In the genomic region with DNA sequence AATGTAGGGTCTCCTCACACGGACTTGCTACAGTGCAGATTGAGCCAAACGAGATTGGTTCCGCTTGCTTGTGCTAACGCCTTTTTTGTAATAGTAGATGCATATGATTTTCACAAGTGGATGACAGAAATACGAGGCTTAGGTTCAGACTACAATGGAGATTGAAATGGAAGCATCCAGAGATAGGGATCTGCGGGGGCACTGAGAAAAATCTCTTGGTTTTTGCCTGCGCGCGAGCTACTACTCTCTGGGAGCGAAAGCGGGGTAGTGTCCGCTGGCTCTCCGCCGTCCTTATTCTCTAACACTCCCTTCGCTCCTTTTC, we compare ENCODE assay signal across 8 mouse cellular contexts. TPM values are rescaled to one million over a fixed set of nuclear protein-coding genes. Genes with fewer than 3 reads are reported as not detected.
DNase-seq lines count a peak whose midpoint lies in the region; ATAC-seq and TF ChIP-seq lines count a peak whose summit lies in the region.

No protein-coding gene starts in this region.

- TF ChIP-seq EP300 in liver, embryonic 14.5 days (IDR thresholded peaks at IDR 0.05; ENCODE audit: low read depth) = no peak

- no peak for TF ChIP-seq CTCF in testis, adult 2 months (IDR thresholded peaks at IDR 0.05; ENCODE audit: control insufficient read depth, insufficient read depth, insufficient replicate concordance, low read depth, low read length)
- TF ChIP-seq CTCF in liver, embryonic 14.5 days (IDR thresholded peaks at IDR 0.05; ENCODE audit: low read depth) = no peak

- H3K9me3 ChIP-seq in erythroblast, embryonic 14.5 days (ENCODE audit: control insufficient read depth, low read length) = no peaks in the 10 kb centered on the region
- H3K9me3 ChIP-seq in liver, embryonic 14.5 days (ENCODE audit: control insufficient read depth, low read length) = no peaks in the 10 kb centered on the region

- WGBS in liver, embryonic 14.5 days (ENCODE audit: insufficient replicate concordance) = 6% methylated on average over 15 of the region's 15 CpGs

- H3K36me3 ChIP-seq in erythroblast, embryonic 14.5 days (ENCODE audit: control insufficient read depth) = peaks cover 35% of the 10 kb centered on the region
- H3K36me3 ChIP-seq in testis, adult 2 months (ENCODE audit: control insufficient read depth, insufficient read depth, low read length) = no peaks in the 10 kb centered on the region
- peaks cover 33% of the 10 kb centered on the region for H3K36me3 ChIP-seq in liver, embryonic 14.5 days (replicated peaks; ENCODE audit: control insufficient read depth, insufficient read depth, low read depth)

- peak overlapping the region; percentile 80 for H3K4me2 ChIP-seq in liver, embryonic 14.5 days (ENCODE audit: low read depth)

- H3K27ac ChIP-seq in testis, adult 2 months (ENCODE audit: control insufficient read depth, insufficient read depth, low read depth, low read length) = peak overlapping the region; percentile 93
- peak overlapping the region; percentile 38; the same call in 1 of the 2 replicates for H3K27ac ChIP-seq in liver, embryonic 14.5 days

- ATAC-seq in erythroblast, adult 5-6 weeks (replicated peaks; ENCODE audit: low FRiP score, poor library complexity, severe bottlenecking) = no peak
- 0 out of 2 replicates have a peak, but pooled peaks have one; percentile 3 for ATAC-seq in liver, embryonic 14.5 days (ENCODE audit: insufficient read depth)

- H3K9ac ChIP-seq in liver, embryonic 14.5 days (replicated peaks) = peak overlapping the region; percentile 74

- H3K27me3 ChIP-seq in erythroblast, embryonic 14.5 days (ENCODE audit: control insufficient read depth) = peaks cover 25% of the 10 kb centered on the region
- no peaks in the 10 kb centered on the region for H3K27me3 ChIP-seq in testis, adult 2 months (ENCODE audit: control insufficient read depth, insufficient read depth, low read length)
- peaks cover 3% of the 10 kb centered on the region; the same call in 1 of the 2 replicates for H3K27me3 ChIP-seq in liver, embryonic 14.5 days (ENCODE audit: control insufficient read depth, insufficient read depth, low read length)

- intact Hi-C loops in left cerebral cortex, postnatal 10 days (cut with DNase I) = no loop called here

- no peak for DNase-seq in testis, postnatal 10 days (ENCODE audit: low spot score)
- DNase-seq in liver, embryonic 14.5 days (ENCODE audit: low read depth in 3 of 3, low spot score in 3 of 3) = no peak
- DNase-seq in adrenal gland, postnatal 25 days = no peak
- DNase-seq in left cerebral cortex, postnatal 10 days (ENCODE audit: extremely low spot score in 1 of 2, low spot score in 2 of 2) = no peak
- DNase-seq in frontal cortex, postnatal 14 days (ENCODE audit: low spot score in 2 of 2) = no peak

- TF ChIP-seq POLR2A in testis, adult 2 months (IDR thresholded peaks at IDR 0.05; ENCODE audit: control insufficient read depth, low read depth, low read length) = no peak

- peaks cover 44% of the 10 kb centered on the region for H3K4me1 ChIP-seq in erythroblast, embryonic 14.5 days (ENCODE audit: control insufficient read depth)
- peaks cover 16% of the 10 kb centered on the region for H3K4me1 ChIP-seq in testis, adult 2 months (ENCODE audit: control insufficient read depth, insufficient read depth, low read length)
- H3K4me1 ChIP-seq in liver, embryonic 14.5 days (replicated peaks; ENCODE audit: control insufficient read depth in 2 of 2, insufficient read depth in 2 of 2, low read length in 1 of 2) = peaks cover 6 to 9% of the 10 kb centered on the region in 2 experiments

- peak overlapping the region; percentile 89 for H3K4me3 ChIP-seq in erythroblast, embryonic 14.5 days (replicated peaks)
- peak overlapping the region; percentile 99 for H3K4me3 ChIP-seq in testis, adult 2 months (ENCODE audit: control insufficient read depth, low read depth, low read length)
- H3K4me3 ChIP-seq in liver, embryonic 14.5 days (ENCODE audit: insufficient read depth in 1 of 2, low read depth in 2 of 2, low read length in 2 of 2) = peak overlapping the region; percentile 81 to 83

RNA-seq across cellular contexts. Expression of gene Rpl19, which starts 0.3 kb away (rescaled TPM):
- polyA plus RNA-seq in erythroblast, embryonic 14.5 days (2012) = 204 and 241 TPM in 2 replicates
- total RNA-seq in erythroblast, adult 5-6 weeks (2015; ENCODE audit: low replicate concordance) = 701 and 899 TPM in 2 replicates
- total RNA-seq in erythroblast, adult 5-6 weeks (2017; ENCODE audit: low replicate concordance) = 332 and 357 TPM in 2 replicates
- polyA plus RNA-seq in testis, adult 2 months (2012; rRNA removed) = 236 and 267 TPM in 2 replicates
- 713 and 1,005 TPM in 2 replicates for polyA plus RNA-seq in liver, embryonic 14.5 days (2012; rRNA removed)
- polyA plus RNA-seq in liver, embryonic 14.5 days (2014; fragmentation: Nextera tagmentation; extraction: Ambion mirVana) = 717 and 735 TPM in 2 replicates
- 1,136 and 1,344 TPM in 2 replicates for total RNA-seq in adrenal gland, postnatal 25 days (2021)
- total RNA-seq in left cerebral cortex, postnatal 10 days (2021) = 100 to 1,000 TPM; 571 to 605 TPM

RNA-seq across cellular contexts. Expression of gene Cacnb1, which starts 3.4 kb away (rescaled TPM):
- polyA plus RNA-seq in erythroblast, embryonic 14.5 days (2012) = 0.03 TPM in 1 of 2 replicates, not detected in the other
- total RNA-seq in erythroblast, adult 5-6 weeks (2015; ENCODE audit: low replicate concordance) = not detected in 2 replicates
- 0.34 TPM in 1 of 2 replicates, not detected in the other for total RNA-seq in erythroblast, adult 5-6 weeks (2017; ENCODE audit: low replicate concordance)
- polyA plus RNA-seq in testis, adult 2 months (2012; rRNA removed) = 76.7 and 79.4 TPM in 2 replicates
- polyA plus RNA-seq in liver, embryonic 14.5 days (2012; rRNA removed) = 0.38 and 0.60 TPM in 2 replicates
- polyA plus RNA-seq in liver, embryonic 14.5 days (2014; fragmentation: Nextera tagmentation; extraction: Ambion mirVana) = 0.21 TPM in 1 of 2 replicates, not detected in the other
- 7.4 and 10.4 TPM in 2 replicates for total RNA-seq in adrenal gland, postnatal 25 days (2021)
- total RNA-seq in left cerebral cortex, postnatal 10 days (2021) = 100 to 1,000 TPM; 118 to 121 TPM

RNA-seq across cellular contexts. Expression of gene Stac2, which starts 27.1 kb away (rescaled TPM):
- polyA plus RNA-seq in erythroblast, embryonic 14.5 days (2012) = not detected in 2 replicates
- total RNA-seq in erythroblast, adult 5-6 weeks (2015; ENCODE audit: low replicate concordance) = not detected in 2 replicates
- not detected in 2 replicates for total RNA-seq in erythroblast, adult 5-6 weeks (2017; ENCODE audit: low replicate concordance)
- polyA plus RNA-seq in testis, adult 2 months (2012; rRNA removed) = 7.3 and 7.6 TPM in 2 replicates
- 0.02 TPM in 1 of 2 replicates, not detected in the other for polyA plus RNA-seq in liver, embryonic 14.5 days (2012; rRNA removed)
- polyA plus RNA-seq in liver, embryonic 14.5 days (2014; fragmentation: Nextera tagmentation; extraction: Ambion mirVana) = not detected in 2 replicates
- 1.9 and 2.2 TPM in 2 replicates for total RNA-seq in adrenal gland, postnatal 25 days (2021)
- total RNA-seq in left cerebral cortex, postnatal 10 days (2021) = 10 to 100 TPM; 15.3 to 17.7 TPM

RNA-seq across cellular contexts. Expression of gene Arl5c, which starts 30.2 kb away (rescaled TPM):
- polyA plus RNA-seq in erythroblast, embryonic 14.5 days (2012) = not detected in 2 replicates
- total RNA-seq in erythroblast, adult 5-6 weeks (2015; ENCODE audit: low replicate concordance) = 0.96 and 5.9 TPM in 2 replicates
- total RNA-seq in erythroblast, adult 5-6 weeks (2017; ENCODE audit: low replicate concordance) = 1.5 and 2.6 TPM in 2 replicates
- polyA plus RNA-seq in testis, adult 2 months (2012; rRNA removed) = 0.20 and 0.44 TPM in 2 replicates
- polyA plus RNA-seq in liver, embryonic 14.5 days (2012; rRNA removed) = 1.8 and 2.2 TPM in 2 replicates
- 6.0 and 6.4 TPM in 2 replicates for polyA plus RNA-seq in liver, embryonic 14.5 days (2014; fragmentation: Nextera tagmentation; extraction: Ambion mirVana)
- total RNA-seq in adrenal gland, postnatal 25 days (2021) = 0.79 TPM in 1 of 2 replicates, not detected in the other
- total RNA-seq in left cerebral cortex, postnatal 10 days (2021) = 1 to 10 TPM; 2.6 to 3.7 TPM

RNA-seq across cellular contexts. Expression of gene Plxdc1, which starts 40.0 kb away (rescaled TPM):
- polyA plus RNA-seq in erythroblast, embryonic 14.5 days (2012) = 0.02 TPM in 2 replicates
- 2.1 TPM in 1 of 2 replicates, not detected in the other for total RNA-seq in erythroblast, adult 5-6 weeks (2015; ENCODE audit: low replicate concordance)
- total RNA-seq in erythroblast, adult 5-6 weeks (2017; ENCODE audit: low replicate concordance) = 1.0 and 1.8 TPM in 2 replicates
- 64.4 and 70.5 TPM in 2 replicates for polyA plus RNA-seq in testis, adult 2 months (2012; rRNA removed)
- polyA plus RNA-seq in liver, embryonic 14.5 days (2012; rRNA removed) = 0.38 and 0.45 TPM in 2 replicates
- 0.20 and 0.58 TPM in 2 replicates for polyA plus RNA-seq in liver, embryonic 14.5 days (2014; fragmentation: Nextera tagmentation; extraction: Ambion mirVana)
- total RNA-seq in adrenal gland, postnatal 25 days (2021) = 13.4 and 20.9 TPM in 2 replicates
- total RNA-seq in left cerebral cortex, postnatal 10 days (2021) = 1 to 10 TPM; 5.9 to 8.3 TPM

Comparison
In these comparisons a context has a peak if more than half of its experiments do, and no peak if none do; other contexts are left out.
1. RNA of gene Cacnb1, which starts 3.4 kb away (total RNA-seq): 118 to 121 TPM in left cerebral cortex, postnatal 10 days; 7.4 to 10.4 TPM in adrenal gland, postnatal 25 days and 0.34 TPM in erythroblast, adult 5-6 weeks; every median in the first group is over 10 times any median in the second.
2. Peak in every context shown above with its lines, with median percentiles within 50 percentile points of each other: H3K4me3 ChIP-seq.